Comparison of ENCODE assay signal across 12 mouse cellular contexts in the genomic region with DNA sequence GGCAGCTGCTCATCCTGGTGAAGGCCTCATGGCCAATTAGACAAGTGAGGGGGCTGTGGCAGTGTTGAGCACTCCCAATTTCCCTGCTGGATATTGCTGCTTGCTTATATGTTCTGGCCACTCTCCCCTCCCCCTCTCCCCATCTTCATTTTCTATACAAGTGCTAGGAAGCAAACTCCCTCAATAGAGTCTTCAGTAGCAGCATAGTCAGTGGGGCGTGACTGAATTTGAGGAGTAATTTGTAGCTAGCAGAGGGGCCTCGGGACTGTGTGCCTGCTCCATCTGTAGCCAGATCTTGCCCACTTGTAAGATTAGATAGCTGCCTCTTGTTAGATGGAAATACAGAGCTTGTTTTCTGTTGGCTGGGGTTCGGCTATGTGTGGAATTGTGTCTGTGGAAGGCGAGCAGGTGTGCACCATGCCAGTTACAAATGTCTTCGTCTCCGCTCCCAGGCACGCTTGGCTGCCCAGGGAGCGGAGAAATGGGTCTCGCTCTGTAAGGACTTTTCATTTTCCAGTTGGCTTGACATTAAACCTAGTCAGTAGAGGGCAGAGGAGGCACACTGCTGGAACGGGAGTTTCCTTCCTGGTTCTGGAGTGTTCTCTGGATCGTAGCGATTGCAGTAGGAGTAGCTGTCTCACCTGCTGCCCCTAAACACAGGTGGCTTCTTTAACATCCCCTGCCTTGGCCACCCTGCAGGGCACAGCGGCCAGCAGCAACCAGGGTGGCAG.
DNase-seq lines count a peak whose midpoint lies in the region; ATAC-seq and TF ChIP-seq lines count a peak whose summit lies in the region.
"Had no signal": no experiment of that assay in that cellular context is flagged by ENCODE, and none has a peak within 500 bp of the region (broad histone marks: within the 10 kb centered on the region; RNA-seq: fewer than 3 reads in every experiment).

No protein-coding gene starts in this region.

- TF ChIP-seq CTCF in intestine, postnatal 0 days (IDR thresholded peaks at IDR 0.05; ENCODE audit: low read depth): peak; percentile 21; the same call in 1 of the 2 replicates
- peak; percentile 83 for TF ChIP-seq CTCF in midbrain, postnatal 0 days (IDR thresholded peaks at IDR 0.05)
- peak; percentile 59 for TF ChIP-seq CTCF in cortical plate, adult 2 months (IDR thresholded peaks at IDR 0.05; ENCODE audit: extremely low read depth, insufficient read depth, low read length)

- H3K4me1 ChIP-seq in intestine, postnatal 0 days (replicated peaks; ENCODE audit: control insufficient read depth, insufficient read depth, low read length): no peaks in the 10 kb centered on the region
- no peaks in the 10 kb centered on the region for H3K4me1 ChIP-seq in intestine, embryonic 15.5 days (replicated peaks)
- no peaks in the 10 kb centered on the region for H3K4me1 ChIP-seq in midbrain, postnatal 0 days (ENCODE audit: insufficient read depth, low read length)
- H3K4me1 ChIP-seq in midbrain, embryonic 16.5 days (ENCODE audit: control insufficient read depth, insufficient read depth, low read length): peaks cover 6% of the 10 kb centered on the region; the same call in 1 of the 2 replicates
- H3K4me1 ChIP-seq in cortical plate, adult 2 months (ENCODE audit: control insufficient read depth, insufficient read depth, low read length): no peaks in the 10 kb centered on the region

- no peak for ATAC-seq in intestine, postnatal 0 days
- no peak for ATAC-seq in intestine, embryonic 15.5 days
- ATAC-seq in midbrain, postnatal 0 days (ENCODE audit: low FRiP score): no peak
- ATAC-seq in midbrain, embryonic 16.5 days: no peak; the same call in 1 of the 2 replicates

- WGBS in intestine, postnatal 0 days: 72% methylated on average over 13 of the region's 13 CpGs
- WGBS in intestine, embryonic 15.5 days: 76% methylated on average over 13 of the region's 13 CpGs
- 42% methylated on average over 13 of the region's 13 CpGs for WGBS in midbrain, postnatal 0 days
- 39% methylated on average over 13 of the region's 13 CpGs for WGBS in midbrain, embryonic 16.5 days

- H3K4me3 ChIP-seq in intestine, postnatal 0 days (ENCODE audit: low read depth, low read length): no peak overlapping the region
- H3K4me3 ChIP-seq in intestine, embryonic 15.5 days (replicated peaks): no peak overlapping the region
- no peak overlapping the region for H3K4me3 ChIP-seq in midbrain, postnatal 0 days (ENCODE audit: low read depth, low read length)
- no peak overlapping the region for H3K4me3 ChIP-seq in midbrain, embryonic 16.5 days (ENCODE audit: low read depth, low read length)
- no peak overlapping the region for H3K4me3 ChIP-seq in cortical plate, adult 2 months (ENCODE audit: insufficient read depth, low read length)
- H3K4me3 ChIP-seq: midbrain, embryonic 12.5 days had no signal

- TF ChIP-seq POLR2A in cortical plate, adult 2 months (IDR thresholded peaks at IDR 0.05; ENCODE audit: extremely low read depth, insufficient read depth, low read length): no peak

- H3K27ac ChIP-seq in intestine, postnatal 0 days (ENCODE audit: low read depth, low read length): no peak overlapping the region
- no peak overlapping the region for H3K27ac ChIP-seq in intestine, embryonic 15.5 days
- no peak overlapping the region for H3K27ac ChIP-seq in midbrain, postnatal 0 days (ENCODE audit: low read depth, low read length)
- no peak overlapping the region for H3K27ac ChIP-seq in midbrain, embryonic 16.5 days (ENCODE audit: low read length)
- H3K27ac ChIP-seq in cortical plate, adult 2 months (ENCODE audit: insufficient read depth, low read length): no peak overlapping the region
- H3K27ac ChIP-seq: liver, embryonic 14.5 days; midbrain, embryonic 12.5 days had no signal

- no peaks in the 10 kb centered on the region for H3K36me3 ChIP-seq in intestine, postnatal 0 days (ENCODE audit: control insufficient read depth, insufficient read depth)
- no peaks in the 10 kb centered on the region for H3K36me3 ChIP-seq in intestine, embryonic 15.5 days
- no peaks in the 10 kb centered on the region for H3K36me3 ChIP-seq in midbrain, postnatal 0 days (ENCODE audit: insufficient read depth, low read length)
- H3K36me3 ChIP-seq in midbrain, embryonic 16.5 days (ENCODE audit: control insufficient read depth, insufficient read depth, low read length): no peaks in the 10 kb centered on the region
- H3K36me3 ChIP-seq: midbrain, embryonic 12.5 days had no signal

- no peak overlapping the region for H3K9ac ChIP-seq in intestine, postnatal 0 days (ENCODE audit: low read depth, low read length)
- no peak overlapping the region for H3K9ac ChIP-seq in intestine, embryonic 15.5 days
- no peak overlapping the region for H3K9ac ChIP-seq in midbrain, postnatal 0 days (replicated peaks; ENCODE audit: low read length, poor library complexity, severe bottlenecking)
- H3K9ac ChIP-seq in midbrain, embryonic 16.5 days (ENCODE audit: low read depth, low read length): no peak overlapping the region
- H3K9ac ChIP-seq: liver, embryonic 14.5 days; midbrain, embryonic 12.5 days had no signal

- no peak overlapping the region for H3K4me2 ChIP-seq in intestine, postnatal 0 days (replicated peaks; ENCODE audit: low read depth)
- no peak overlapping the region for H3K4me2 ChIP-seq in intestine, embryonic 15.5 days (replicated peaks)
- no peak overlapping the region for H3K4me2 ChIP-seq in midbrain, postnatal 0 days (ENCODE audit: low read depth, low read length, poor library complexity, severe bottlenecking)
- no peak overlapping the region for H3K4me2 ChIP-seq in midbrain, embryonic 16.5 days (ENCODE audit: low read length)
- H3K4me2 ChIP-seq: midbrain, embryonic 12.5 days had no signal

- H3K9me3 ChIP-seq in intestine, postnatal 0 days (ENCODE audit: control insufficient read depth): no peaks in the 10 kb centered on the region
- H3K9me3 ChIP-seq in intestine, embryonic 15.5 days: no peaks in the 10 kb centered on the region
- no peaks in the 10 kb centered on the region for H3K9me3 ChIP-seq in midbrain, postnatal 0 days (ENCODE audit: low read length)
- H3K9me3 ChIP-seq in midbrain, embryonic 16.5 days (replicated peaks; ENCODE audit: control insufficient read depth, low read length, poor library complexity, severe bottlenecking): no peaks in the 10 kb centered on the region
- H3K9me3 ChIP-seq: midbrain, embryonic 12.5 days had no signal

- DNase-seq in midbrain, postnatal 0 days (ENCODE audit: low spot score): peak; percentile 72
- peak; percentile 63 for DNase-seq in retina, embryonic 14.5 days (ENCODE audit: low spot score)
- DNase-seq in lung, postnatal 10 days: no peak
- DNase-seq in urinary bladder, postnatal 14 days (ENCODE audit: low spot score): no peak
- DNase-seq: heart, postnatal 14 days; layer of hippocampus, postnatal 36 days had no signal

- no peaks in the 10 kb centered on the region for H3K27me3 ChIP-seq in intestine, postnatal 0 days (replicated peaks; ENCODE audit: control insufficient read depth, insufficient read depth, low read length)
- no peaks in the 10 kb centered on the region for H3K27me3 ChIP-seq in intestine, embryonic 15.5 days (replicated peaks)
- H3K27me3 ChIP-seq in midbrain, postnatal 0 days (ENCODE audit: insufficient read depth, low read length): peaks cover 5% of the 10 kb centered on the region; the same call in 1 of the 2 replicates
- no peaks in the 10 kb centered on the region; the same call in 1 of the 2 replicates for H3K27me3 ChIP-seq in midbrain, embryonic 16.5 days (ENCODE audit: control insufficient read depth, insufficient read depth, low read depth, low read length)

Comparison
In these comparisons a context has a peak if more than half of its experiments do, and no peak if none do; other contexts are left out.
1. CTCF ChIP-seq: peak in every context shown above with its lines; median percentile 83 in midbrain, postnatal 0 days; 59 in cortical plate, adult 2 months; 21 in intestine, postnatal 0 days.
2. DNase-seq: peak in midbrain, postnatal 0 days (single experiment) and retina, embryonic 14.5 days (single experiment); none in lung, postnatal 10 days (single experiment) and urinary bladder, postnatal 14 days (single experiment).